Mouse (Mus musculus) stomach, postnatal 0 days (tissue): ENCODE measurements around the gene Jazf1.

Source experiments
- CTCF ChIP-seq: IDR thresholded peaks from 2 replicates; pipeline ENCODE4 v1.5.1; 2016; ENCODE audit warnings: antibody characterized with exemption, low read depth, mild to moderate bottlenecking, moderate library complexity
- EP300 ChIP-seq: optimal IDR thresholded peaks from 2 replicates; pipeline ENCODE3; 2016; ENCODE audit warnings: antibody characterized with exemption

DNA sequence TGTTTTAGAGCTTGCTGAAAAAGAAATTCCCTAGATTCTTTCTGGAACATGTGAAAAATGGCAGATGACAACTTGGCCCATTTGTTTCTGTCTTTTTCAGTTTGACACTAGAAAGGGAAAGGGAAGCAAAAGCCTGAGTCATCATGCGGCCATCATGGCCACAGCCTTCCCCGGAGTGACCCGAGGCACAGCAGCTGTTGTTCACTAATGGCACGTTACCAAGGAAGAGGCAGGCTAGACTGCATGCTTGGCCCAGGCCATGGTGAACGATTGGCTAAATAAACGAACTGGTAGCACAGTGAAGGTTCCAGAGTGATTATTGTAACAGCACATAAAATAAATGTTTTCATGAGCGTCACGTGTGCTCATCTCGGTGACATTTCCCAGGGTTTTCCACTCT, 114.0 kb downstream of the Jazf1 start:
- TF ChIP-seq CTCF (no peak), EP300 (no peak)
